Mouse (Mus musculus) embryonic facial prominence, embryonic 10.5 days (tissue): Measurements from ENCODE around the gene Cd9. TPM values are rescaled to one million over a fixed set of nuclear protein-coding genes. Genes with fewer than 3 reads are reported as not detected.
A peak's percentile ranks its signal among the peaks of the same experiment; 100 is the strongest.

Experiments used
- DNase-seq: peaks from one replicate; pipeline ENCODE4 v3.0.0-alpha.2; 2017; ENCODE audit warnings: low spot score
- H3K27ac ChIP-seq: fragments of 300-500 bp; sonication (generic); replicated peaks from 2 replicates; pipeline ENCODE4 v1.5.1; 2016; ENCODE audit warnings: mild to moderate bottlenecking
- H3K27me3 ChIP-seq: fragments of 300-500 bp; sonication (generic); replicated peaks from 2 replicates; pipeline ENCODE4 v1.6.1; 2016; ENCODE audit warnings: low read depth, mild to moderate bottlenecking; ENCODE audit not compliant: poor library complexity, severe bottlenecking
- H3K36me3 ChIP-seq: fragments of 300-500 bp; sonication (generic); replicated peaks from 2 replicates; pipeline ENCODE4 v1.6.1; 2016; ENCODE audit warnings: mild to moderate bottlenecking, moderate library complexity
- H3K4me1 ChIP-seq: fragments of 300-500 bp; sonication (generic); 2 replicates; pipeline ENCODE4 v1.6.1; 2016
- H3K4me3 ChIP-seq: fragments of 300-500 bp; sonication (generic); 2 replicates; pipeline ENCODE4 v1.5.1; 2016; ENCODE audit warnings: mild to moderate bottlenecking, moderate library complexity
- H3K9me3 ChIP-seq: fragments of 300-500 bp; sonication (generic); 2 replicates; pipeline ENCODE4 v1.6.1; 2016; ENCODE audit warnings: mild to moderate bottlenecking
- WGBS: fragments of 180-500 bp; shearing (Covaris S2); methylation state at CpG from one replicate; pipeline ENCODE4 v1.1.7; 2016; 5-methylcytosine and 5-hydroxymethylcytosine counted together
- polyA plus RNA-seq: library from polyadenylated mRNA; unstranded; fragments of >200 nt; fragmentation: Nextera tagmentation; extraction: Ambion mirVana; gene quantifications from 2 replicates; pipeline ENCODE4 v1.2.1, GENCODE M21; 2016

The Cd9 gene
- polyA plus RNA-seq, result 33.0 and 36.2 TPM in 2 replicates

- peak within 1 kb of the TSS; percentile 78 for H3K4me3 ChIP-seq
- DNase-seq, result peak; percentile 88
- peaks cover 31% of the 10 kb centered on the region for H3K4me1 ChIP-seq
- H3K27ac ChIP-seq, result peak within 1 kb of the TSS; percentile 83
- no peaks in the 10 kb centered on the region for H3K9me3 ChIP-seq
- H3K36me3 ChIP-seq, result no peaks in the 10 kb centered on the region
- WGBS, result under 1% methylated on average over 61 of the region's 61 CpGs
- H3K27me3 ChIP-seq, result peaks cover 61% of the 10 kb centered on the region
These were observed at the start of gene Cd9 for GRCm38 (mm10) chr6:125494092-125494871. TSS of gene Cd9 (minus strand) at chr6:125494791.

GRCm38 (mm10) chr6:125541296-125541695 lies 46.7 kb upstream of the Cd9 start:
- Histone ChIP-seq H3K4me1 (peaks cover 3% of the 10 kb centered on the region; the same call in 1 of the 2 replicates), H3K4me3 (no peak overlapping the region), H3K27ac (no peak overlapping the region), H3K27me3 (no peaks in the 10 kb centered on the region), H3K36me3 (no peaks in the 10 kb centered on the region), H3K9me3 (no peaks in the 10 kb centered on the region)
- 86% methylated on average over 6 of the region's 6 CpGs for WGBS
- no peak for DNase-seq

GRCm38 (mm10) chr6:125540826-125541225 lies 46.2 kb upstream of the Cd9 start:
- Histone ChIP-seq H3K27me3 (no peaks in the 10 kb centered on the region), H3K36me3 (no peaks in the 10 kb centered on the region), H3K27ac (no peak overlapping the region), H3K4me1 (peaks cover 3% of the 10 kb centered on the region; the same call in 1 of the 2 replicates), H3K4me3 (no peak overlapping the region), H3K9me3 (no peaks in the 10 kb centered on the region)
- DNase-seq, result no peak
- WGBS, result 91% methylated on average over 6 of the region's 6 CpGs

- no peak for DNase-seq
- peaks cover 3% of the 10 kb centered on the region; the same call in 1 of the 2 replicates for H3K4me1 ChIP-seq
- WGBS, result 86% methylated on average over 10 of the region's 10 CpGs
- H3K9me3 ChIP-seq, result no peaks in the 10 kb centered on the region
- no peak overlapping the region for H3K4me3 ChIP-seq
- H3K27me3 ChIP-seq, result no peaks in the 10 kb centered on the region
- H3K27ac ChIP-seq, result no peak overlapping the region
- H3K36me3 ChIP-seq, result no peaks in the 10 kb centered on the region
These were observed 45.6 kb upstream of the Cd9 start for GRCm38 (mm10) chr6:125540199-125540598.

GRCm38 (mm10) chr6:125539423-125539822 lies 44.8 kb upstream of the Cd9 start:
- no peaks in the 10 kb centered on the region for H3K9me3 ChIP-seq
- no peak overlapping the region for H3K4me3 ChIP-seq
- DNase-seq, result no peak
- no peak overlapping the region for H3K27ac ChIP-seq
- no peaks in the 10 kb centered on the region for H3K36me3 ChIP-seq
- WGBS, result 78% methylated on average over 8 of the region's 8 CpGs
- H3K27me3 ChIP-seq, result no peaks in the 10 kb centered on the region
- peaks cover 3% of the 10 kb centered on the region; the same call in 1 of the 2 replicates for H3K4me1 ChIP-seq

- H3K9me3 ChIP-seq, result no peaks in the 10 kb centered on the region
- H3K4me3 ChIP-seq, result no peak overlapping the region
- H3K36me3 ChIP-seq, result no peaks in the 10 kb centered on the region
- 83% methylated on average over 5 of the region's 5 CpGs for WGBS
- H3K27me3 ChIP-seq, result no peaks in the 10 kb centered on the region
- peaks cover 3% of the 10 kb centered on the region; the same call in 1 of the 2 replicates for H3K4me1 ChIP-seq
- no peak overlapping the region for H3K27ac ChIP-seq
- no peak for DNase-seq
These were observed 43.9 kb upstream of the Cd9 start for GRCm38 (mm10) chr6:125538469-125538868.

- H3K27me3 ChIP-seq, result no peaks in the 10 kb centered on the region
- no peaks in the 10 kb centered on the region for H3K36me3 ChIP-seq
- DNase-seq, result no peak
- peaks cover 3% of the 10 kb centered on the region; the same call in 1 of the 2 replicates for H3K4me1 ChIP-seq
- H3K4me3 ChIP-seq, result no peak overlapping the region
- WGBS, result 83% methylated on average over 5 of the region's 5 CpGs
- H3K9me3 ChIP-seq, result no peaks in the 10 kb centered on the region
- no peak overlapping the region for H3K27ac ChIP-seq
These were observed 40.4 kb upstream of the Cd9 start for GRCm38 (mm10) chr6:125534990-125535389.

- Histone ChIP-seq H3K4me3 (no peak overlapping the region), H3K27ac (no peak overlapping the region), H3K4me1 (no peaks in the 10 kb centered on the region), H3K36me3 (no peaks in the 10 kb centered on the region), H3K27me3 (no peaks in the 10 kb centered on the region), H3K9me3 (no peaks in the 10 kb centered on the region)
- DNase-seq, result no peak
- 87% methylated on average over 11 of the region's 11 CpGs for WGBS
These were observed 38.6 kb upstream of the Cd9 start for GRCm38 (mm10) chr6:125533104-125533650.

- no peaks in the 10 kb centered on the region for H3K27me3 ChIP-seq
- no peak overlapping the region for H3K27ac ChIP-seq
These were observed 34.9 kb upstream of the Cd9 start for GRCm38 (mm10) chr6:125529479-125529878.

GRCm38 (mm10) chr6:125528614-125529200 lies 34.1 kb upstream of the Cd9 start:
- Histone ChIP-seq H3K27ac (no peak overlapping the region), H3K36me3 (no peaks in the 10 kb centered on the region), H3K4me3 (no peak overlapping the region), H3K9me3 (no peaks in the 10 kb centered on the region), H3K4me1 (no peaks in the 10 kb centered on the region), H3K27me3 (no peaks in the 10 kb centered on the region)
- 87% methylated on average over 9 of the region's 9 CpGs for WGBS
- no peak for DNase-seq

More at GRCm38 (mm10) chr6:125529479-125529878, 34.9 kb upstream of the Cd9 start:
- DNase-seq, result no peak
- 82% methylated on average over 5 of the region's 5 CpGs for WGBS
- Histone ChIP-seq H3K36me3 (no peaks in the 10 kb centered on the region), H3K4me1 (no peaks in the 10 kb centered on the region), H3K9me3 (no peaks in the 10 kb centered on the region), H3K4me3 (no peak overlapping the region)

GRCm38 (mm10) chr6:125526066-125526465 lies 31.5 kb upstream of the Cd9 start:
- 71% methylated on average over 3 of the region's 3 CpGs for WGBS

GRCm38 (mm10) chr6:125524027-125524426 lies 29.4 kb upstream of the Cd9 start:
- no peak overlapping the region for H3K27ac ChIP-seq
- H3K4me1 ChIP-seq, result no peaks in the 10 kb centered on the region
- H3K27me3 ChIP-seq, result no peaks in the 10 kb centered on the region
- H3K9me3 ChIP-seq, result no peaks in the 10 kb centered on the region
- DNase-seq, result no peak
- WGBS, result 87% methylated on average over 6 of the region's 6 CpGs
- no peaks in the 10 kb centered on the region for H3K36me3 ChIP-seq
- no peak overlapping the region for H3K4me3 ChIP-seq

More at GRCm38 (mm10) chr6:125526066-125526465, 31.5 kb upstream of the Cd9 start:
- Histone ChIP-seq H3K4me3 (no peak overlapping the region), H3K27ac (no peak overlapping the region), H3K4me1 (no peaks in the 10 kb centered on the region), H3K27me3 (no peaks in the 10 kb centered on the region), H3K9me3 (no peaks in the 10 kb centered on the region), H3K36me3 (no peaks in the 10 kb centered on the region)
- no peak for DNase-seq
